Mouse (Mus musculus): ENCODE results near the gene Daam2. TPM values are rescaled to one million over a fixed set of nuclear protein-coding genes. Genes with fewer than 3 reads are reported as not detected.

Gene Daam2
- polyA plus RNA-seq, 1 experiment from 2014 or later: 2.0 TPM

GRCm38 (mm10) chr17:49528503-49529205 is 35.5 kb downstream of the Daam2 start:
- Histone ChIP-seq H3K36me3 (no peaks in the 10 kb centered on the region), H3K4me2 (replicated peaks) (no peak overlapping the region), H3K9ac (replicated peaks) (no peak overlapping the region), H3K4me1 (no peaks in the 10 kb centered on the region), H3K27ac (replicated peaks) (no peak overlapping the region), H3K9me3 (no peaks in the 10 kb centered on the region), H3K27me3 (no peaks in the 10 kb centered on the region), H3K4me3 (no peak overlapping the region)
- no peak for ATAC-seq (replicated peaks)
- WGBS: 73% methylated on average over 7 of the region's 7 CpGs

- no peaks in the 10 kb centered on the region for H3K4me1 ChIP-seq
- no peaks in the 10 kb centered on the region for H3K9me3 ChIP-seq
- no peaks in the 10 kb centered on the region for H3K27me3 ChIP-seq
- no peak overlapping the region for H3K27ac ChIP-seq (replicated peaks)
- H3K4me3 ChIP-seq: no peak overlapping the region
- no peak overlapping the region for H3K4me2 ChIP-seq (replicated peaks)
- ATAC-seq (replicated peaks): no peak
- H3K36me3 ChIP-seq: no peaks in the 10 kb centered on the region
- 90% methylated on average over 4 of the region's 4 CpGs for WGBS
- no peak overlapping the region for H3K9ac ChIP-seq (replicated peaks)
Observed at GRCm38 (mm10) chr17:49528033-49528432, 36.1 kb downstream of the Daam2 start.

GRCm38 (mm10) chr17:49526566-49526965 is 37.6 kb downstream of the Daam2 start:
- H3K9me3 ChIP-seq: no peaks in the 10 kb centered on the region
- H3K27me3 ChIP-seq: no peaks in the 10 kb centered on the region
- no peak overlapping the region for H3K4me3 ChIP-seq
- WGBS: 82% methylated on average over 5 of the region's 5 CpGs
- no peak overlapping the region for H3K27ac ChIP-seq (replicated peaks)
- H3K36me3 ChIP-seq: no peaks in the 10 kb centered on the region
- no peak overlapping the region for H3K4me2 ChIP-seq (replicated peaks)
- no peak for ATAC-seq (replicated peaks)
- H3K4me1 ChIP-seq: peaks cover 4% of the 10 kb centered on the region; the same call in 1 of the 2 replicates
- no peak overlapping the region for H3K9ac ChIP-seq (replicated peaks)

GRCm38 (mm10) chr17:49525911-49526310 is 38.2 kb downstream of the Daam2 start:
- Histone ChIP-seq H3K36me3 (no peaks in the 10 kb centered on the region), H3K4me3 (no peak overlapping the region), H3K4me2 (replicated peaks) (no peak overlapping the region), H3K27ac (replicated peaks) (no peak overlapping the region), H3K9ac (replicated peaks) (no peak overlapping the region), H3K27me3 (no peaks in the 10 kb centered on the region), H3K9me3 (no peaks in the 10 kb centered on the region), H3K4me1 (peaks cover 4% of the 10 kb centered on the region; the same call in 1 of the 2 replicates)
- no peak for ATAC-seq (replicated peaks)
- WGBS: 86% methylated on average over 4 of the region's 4 CpGs

- Histone ChIP-seq H3K4me2 (replicated peaks) (no peak overlapping the region), H3K4me1 (peaks cover 7% of the 10 kb centered on the region; the same call in 1 of the 2 replicates), H3K9ac (replicated peaks) (no peak overlapping the region), H3K36me3 (no peaks in the 10 kb centered on the region), H3K27me3 (no peaks in the 10 kb centered on the region), H3K27ac (replicated peaks) (no peak overlapping the region), H3K4me3 (no peak overlapping the region), H3K9me3 (no peaks in the 10 kb centered on the region)
- no peak for ATAC-seq (replicated peaks)
- WGBS: 58% methylated on average over 2 of the region's 2 CpGs
Observed at GRCm38 (mm10) chr17:49524584-49524983, 39.6 kb downstream of the Daam2 start.

DNA sequence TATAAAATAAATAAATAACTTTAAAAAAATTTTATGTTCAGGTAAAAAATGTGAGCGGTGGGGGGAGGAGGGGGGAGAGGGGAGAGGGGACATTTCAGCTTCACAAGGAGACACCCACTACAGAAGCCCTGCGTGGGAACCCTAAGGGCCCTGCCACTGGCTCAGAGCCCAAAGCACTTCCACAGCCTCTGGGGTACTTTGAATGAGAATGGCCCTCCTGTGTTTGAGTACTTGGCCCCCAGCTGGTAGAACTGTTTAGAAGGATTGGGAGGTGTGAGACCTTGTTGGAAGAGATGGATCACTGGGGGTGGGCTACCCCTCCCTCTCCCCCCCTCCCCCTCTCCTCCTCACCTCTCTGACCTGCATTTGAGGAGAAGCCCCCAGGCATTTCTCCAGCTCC is 41.7 kb downstream of the Daam2 start:
- Histone ChIP-seq H3K4me2 (replicated peaks) (no peak overlapping the region), H3K9ac (replicated peaks) (no peak overlapping the region), H3K4me1 (peaks cover 9% of the 10 kb centered on the region; the same call in 1 of the 2 replicates), H3K27ac (replicated peaks) (no peak overlapping the region), H3K27me3 (no peaks in the 10 kb centered on the region), H3K36me3 (no peaks in the 10 kb centered on the region), H3K4me3 (no peak overlapping the region), H3K9me3 (no peaks in the 10 kb centered on the region)
- WGBS: 34% methylated on average over 2 of the region's 2 CpGs
- peak; percentile 68 for ATAC-seq (replicated peaks)

DNA sequence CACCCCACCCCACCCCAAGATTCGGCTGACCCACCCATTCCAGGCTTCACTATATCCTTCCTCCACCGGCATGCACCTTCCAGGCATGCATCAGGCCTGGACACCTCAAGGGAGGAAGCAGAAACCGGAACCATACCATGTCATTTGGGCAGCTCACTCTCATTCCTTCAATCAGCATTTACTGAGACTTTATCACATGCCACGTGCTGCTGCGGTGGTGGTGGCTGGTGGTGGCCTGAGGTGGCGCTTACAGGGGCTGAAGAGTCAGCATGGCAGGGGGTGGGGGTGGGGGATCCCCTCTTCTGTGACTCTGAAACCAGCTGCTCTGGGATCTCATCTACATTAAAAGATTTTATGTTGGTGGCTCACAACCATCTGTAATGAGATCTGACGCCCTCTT is 42.1 kb downstream of the Daam2 start:
- Histone ChIP-seq H3K4me2 (replicated peaks) (no peak overlapping the region), H3K27me3 (no peaks in the 10 kb centered on the region), H3K4me3 (no peak overlapping the region), H3K36me3 (no peaks in the 10 kb centered on the region), H3K4me1 (peaks cover 9% of the 10 kb centered on the region; the same call in 1 of the 2 replicates), H3K9ac (replicated peaks) (no peak overlapping the region), H3K27ac (replicated peaks) (no peak overlapping the region), H3K9me3 (no peaks in the 10 kb centered on the region)
- 71% methylated on average over 7 of the region's 7 CpGs for WGBS
- ATAC-seq (replicated peaks): no peak

DNA sequence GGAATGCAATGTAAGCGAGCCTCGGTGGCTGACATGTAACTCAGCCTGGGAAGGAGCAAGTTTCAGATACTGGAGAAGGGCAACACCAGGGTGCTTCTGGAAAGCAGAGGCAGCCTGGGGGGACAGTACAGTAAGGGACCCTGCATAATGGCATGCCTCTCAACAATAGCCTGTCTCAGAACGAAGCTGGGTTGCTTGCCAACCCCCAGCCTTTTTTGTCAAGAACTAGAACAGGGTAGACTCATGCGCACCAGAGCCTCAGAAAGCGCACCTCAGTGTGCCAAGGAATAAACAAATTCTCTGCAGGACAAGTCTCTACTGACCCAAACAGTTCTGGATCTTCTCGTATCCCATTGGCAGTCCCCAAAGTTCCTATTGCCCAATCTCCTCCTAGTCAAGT is 43.5 kb downstream of the Daam2 start:
- Histone ChIP-seq H3K9ac (replicated peaks) (no peak overlapping the region), H3K27ac (replicated peaks) (no peak overlapping the region; the same call in 1 of the 2 replicates), H3K9me3 (no peaks in the 10 kb centered on the region), H3K4me2 (replicated peaks) (no peak overlapping the region), H3K4me3 (no peak overlapping the region), H3K4me1 (peaks cover 9% of the 10 kb centered on the region; the same call in 1 of the 2 replicates), H3K27me3 (no peaks in the 10 kb centered on the region), H3K36me3 (no peaks in the 10 kb centered on the region)
- whole genome bisulfite sequencing: 59% methylated on average over 6 of the region's 6 CpGs
- no peak for ATAC-seq (replicated peaks)

- Histone ChIP-seq H3K9me3 (no peaks in the 10 kb centered on the region), H3K27me3 (no peaks in the 10 kb centered on the region), H3K4me2 (replicated peaks) (no peak overlapping the region), H3K9ac (replicated peaks) (no peak overlapping the region), H3K4me1 (peaks cover 9% of the 10 kb centered on the region; the same call in 1 of the 2 replicates), H3K4me3 (no peak overlapping the region), H3K36me3 (no peaks in the 10 kb centered on the region), H3K27ac (replicated peaks) (no peak overlapping the region)
- ATAC-seq (replicated peaks): peak; percentile 45
- WGBS: 55% methylated on average over 7 of the region's 7 CpGs
Observed at GRCm38 (mm10) chr17:49519576-49520247, 44.4 kb downstream of the Daam2 start.

GRCm38 (mm10) chr17:49517091-49517490 is 47.1 kb downstream of the Daam2 start:
- Histone ChIP-seq H3K9me3 (no peaks in the 10 kb centered on the region), H3K4me3 (no peak overlapping the region), H3K27ac (replicated peaks) (no peak overlapping the region), H3K9ac (replicated peaks) (no peak overlapping the region), H3K36me3 (no peaks in the 10 kb centered on the region), H3K4me2 (replicated peaks) (no peak overlapping the region), H3K4me1 (peaks cover 13% of the 10 kb centered on the region), H3K27me3 (no peaks in the 10 kb centered on the region)
- no peak for ATAC-seq (replicated peaks)
- 50% methylated on average over 3 of the region's 3 CpGs for WGBS

- no peak for ATAC-seq (replicated peaks)
- Histone ChIP-seq H3K9me3 (no peaks in the 10 kb centered on the region), H3K27me3 (no peaks in the 10 kb centered on the region), H3K4me1 (peaks cover 13% of the 10 kb centered on the region), H3K27ac (replicated peaks) (no peak overlapping the region), H3K36me3 (no peaks in the 10 kb centered on the region), H3K9ac (replicated peaks) (no peak overlapping the region), H3K4me2 (replicated peaks) (no peak overlapping the region), H3K4me3 (no peak overlapping the region)
- 88% methylated on average over 4 of the region's 4 CpGs for WGBS
Observed at GRCm38 (mm10) chr17:49515678-49516077, 48.5 kb downstream of the Daam2 start.

DNA sequence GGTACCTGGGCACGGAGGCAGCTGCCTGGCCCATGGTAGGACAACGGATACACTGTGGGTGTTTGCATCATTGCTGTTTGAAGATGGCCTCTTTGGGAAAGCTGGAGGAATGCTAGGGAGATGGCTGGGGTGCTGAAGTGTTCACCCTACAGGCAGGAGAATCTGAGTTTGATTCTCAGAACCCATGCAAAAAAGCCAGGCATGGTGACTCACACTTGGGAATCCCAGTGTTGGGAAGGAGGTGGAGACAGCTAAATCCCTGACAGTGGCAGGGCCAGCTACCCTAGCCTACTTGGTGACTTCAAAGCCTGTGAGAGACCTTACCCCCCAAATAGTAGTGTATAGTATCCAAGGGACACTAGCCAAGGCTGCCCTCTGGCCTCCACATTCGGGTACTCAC is 49.0 kb downstream of the Daam2 start:
- Histone ChIP-seq H3K4me2 (replicated peaks) (no peak overlapping the region), H3K4me3 (no peak overlapping the region), H3K9ac (replicated peaks) (no peak overlapping the region), H3K27ac (replicated peaks) (no peak overlapping the region), H3K4me1 (peaks cover 13% of the 10 kb centered on the region), H3K9me3 (no peaks in the 10 kb centered on the region), H3K36me3 (no peaks in the 10 kb centered on the region), H3K27me3 (no peaks in the 10 kb centered on the region)
- ATAC-seq (replicated peaks): no peak
- 90% methylated on average over 3 of the region's 3 CpGs for WGBS

Measured in forebrain, embryonic 15.5 days (tissue).